Mouse (Mus musculus) midbrain, postnatal 0 days (tissue): ENCODE data around the gene Krtdap. TPM values are rescaled to one million over a fixed set of nuclear protein-coding genes. Genes with fewer than 3 reads are reported as not detected.

ENCODE experiments used
- ATAC-seq: fragments of 200-750 bp; cut with Nextera tagmentation; 2 replicates; pipeline ENCODE4 v1.8.0; 2017; ENCODE audit warnings: moderate number of reproducible peaks, mild to moderate bottlenecking, moderate TSS enrichment, moderate library complexity; ENCODE audit not compliant: low FRiP score
- DNase-seq: peaks from one replicate; pipeline ENCODE4 v3.0.0-alpha.2; 2015; ENCODE audit warnings: low spot score
- H3K27ac ChIP-seq: fragments of 300-500 bp; sonication (generic); 2 replicates; pipeline ENCODE4 v1.5.1; 2014; ENCODE audit warnings: low read depth, mild to moderate bottlenecking, low read length, mixed read lengths
- H3K27me3 ChIP-seq: fragments of 300-500 bp; sonication (generic); 2 replicates; pipeline ENCODE4 v1.6.1; 2014; ENCODE audit warnings: low read length, control low read depth, mixed read lengths; ENCODE audit not compliant: insufficient read depth
- H3K36me3 ChIP-seq: fragments of 300-500 bp; sonication (generic); 2 replicates; pipeline ENCODE4 v1.6.1; 2014; ENCODE audit warnings: low read length, control low read depth, mixed read lengths; ENCODE audit not compliant: insufficient read depth
- H3K4me1 ChIP-seq: fragments of 300-500 bp; sonication (generic); 2 replicates; pipeline ENCODE4 v1.6.1; 2014; ENCODE audit warnings: mild to moderate bottlenecking, control low read depth, antibody characterized with exemption, low read length, mixed read lengths; ENCODE audit not compliant: insufficient read depth
- H3K4me2 ChIP-seq: fragments of 300-500 bp; sonication (generic); 2 replicates; pipeline ENCODE4 v1.6.1; 2014; ENCODE audit warnings: low read depth, mild to moderate bottlenecking, low read length, mixed read lengths; ENCODE audit not compliant: poor library complexity, severe bottlenecking
- H3K4me3 ChIP-seq: fragments of 300-500 bp; sonication (generic); 2 replicates; pipeline ENCODE4 v1.5.1; 2014; ENCODE audit warnings: low read depth, mild to moderate bottlenecking, low read length, moderate library complexity
- H3K9ac ChIP-seq: fragments of 300-500 bp; sonication (generic); replicated peaks from 2 replicates; pipeline ENCODE4 v1.6.1; 2014; ENCODE audit warnings: mild to moderate bottlenecking, low read length, moderate library complexity, mixed read lengths; ENCODE audit not compliant: poor library complexity, severe bottlenecking
- H3K9me3 ChIP-seq: fragments of 300-500 bp; sonication (generic); 2 replicates; pipeline ENCODE4 v1.6.1; 2016; ENCODE audit warnings: low read length, control low read depth
- CTCF ChIP-seq: IDR thresholded peaks from 2 replicates; pipeline ENCODE4 v1.5.1; 2016; ENCODE audit warnings: antibody characterized with exemption, mild to moderate bottlenecking
- WGBS: fragments of 180-500 bp; shearing (Covaris S2); extraction: QIAGEN DNeasy Blood & Tissue Kit; methylation state at CpG from one replicate; pipeline ENCODE4 v1.1.7; 2014; 5-methylcytosine and 5-hydroxymethylcytosine counted together
- polyA plus RNA-seq: library from polyadenylated mRNA; unstranded; fragments of >200 nt; fragmentation: Nextera tagmentation; extraction: Ambion mirVana; gene quantifications from 2 replicates; pipeline ENCODE4 v1.2.1, GENCODE M21; 2015
- total RNA-seq: library from RNA; depleted of rRNA; stranded (reverse); fragments of >200 nt; gene quantifications from 2 replicates; pipeline ENCODE4 v1.2.3, GENCODE M21; 2014

The Krtdap gene
- total and polyA plus RNA-seq, 2 experiments from 2014 or later: 1.2 to 19.2 TPM

GRCm38 (mm10) chr7:30794921-30795320 is 7.2 kb downstream of the Krtdap start:
- H3K4me3 ChIP-seq: no peak overlapping the region
- no peaks in the 10 kb centered on the region for H3K4me1 ChIP-seq
- no peak for TF ChIP-seq CTCF
- no peaks in the 10 kb centered on the region for H3K36me3 ChIP-seq
- DNase-seq: no peak
- H3K9me3 ChIP-seq: no peaks in the 10 kb centered on the region
- no peak overlapping the region for H3K4me2 ChIP-seq
- no peaks in the 10 kb centered on the region for H3K27me3 ChIP-seq
- H3K9ac ChIP-seq: no peak overlapping the region
- no peak for ATAC-seq
- H3K27ac ChIP-seq: no peak overlapping the region

- no peak overlapping the region for H3K27ac ChIP-seq
- H3K4me2 ChIP-seq: no peak overlapping the region
- TF ChIP-seq CTCF: no peak
- H3K4me1 ChIP-seq: no peaks in the 10 kb centered on the region
- ATAC-seq (no peak), DNase-seq (no peak)
- no peak overlapping the region for H3K9ac ChIP-seq
- H3K36me3 ChIP-seq: no peaks in the 10 kb centered on the region
- H3K4me3 ChIP-seq: no peak overlapping the region
- 78% methylated on average over 1 of the region's 1 CpGs for WGBS
- H3K27me3 ChIP-seq: no peaks in the 10 kb centered on the region
- no peaks in the 10 kb centered on the region for H3K9me3 ChIP-seq
These were observed 9.1 kb downstream of the Krtdap start for GRCm38 (mm10) chr7:30796790-30797189.

GRCm38 (mm10) chr7:30800653-30801052 is 13.0 kb downstream of the Krtdap start:
- 0 out of 2 replicates have a peak, but pooled peaks have one; percentile 3 for TF ChIP-seq CTCF
- no peaks in the 10 kb centered on the region for H3K4me1 ChIP-seq
- no peak overlapping the region for H3K4me2 ChIP-seq
- DNase-seq: no peak
- no peaks in the 10 kb centered on the region for H3K27me3 ChIP-seq
- no peak overlapping the region for H3K9ac ChIP-seq
- no peak overlapping the region for H3K27ac ChIP-seq
- no peak for ATAC-seq
- H3K4me3 ChIP-seq: no peak overlapping the region
- H3K9me3 ChIP-seq: 0 out of 2 replicates have a peak, but pooled peaks cover 5% of the 10 kb centered on the region
- H3K36me3 ChIP-seq: no peaks in the 10 kb centered on the region

DNA sequence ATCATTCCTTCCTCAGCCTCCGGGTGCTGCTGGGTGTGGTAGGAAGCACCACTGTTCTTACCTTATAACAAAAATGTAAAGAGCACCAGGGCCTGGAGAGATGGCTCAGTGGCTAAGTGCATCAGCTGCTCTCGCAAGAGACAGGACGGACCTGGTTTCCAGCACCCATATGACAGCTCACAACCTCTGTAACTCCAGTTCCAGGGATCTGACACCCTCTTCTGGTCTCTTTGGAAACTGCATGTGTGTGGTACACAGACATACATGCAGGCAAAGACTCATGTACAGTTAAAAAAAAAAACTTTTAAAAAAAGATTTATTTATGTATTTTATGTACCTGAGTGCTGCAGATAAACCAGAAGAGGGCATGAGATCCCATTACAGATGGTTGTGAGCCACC is 15.6 kb downstream of the Krtdap start:
- Histone ChIP-seq H3K4me2 (no peak overlapping the region), H3K36me3 (no peaks in the 10 kb centered on the region), H3K27me3 (no peaks in the 10 kb centered on the region), H3K9ac (no peak overlapping the region), H3K4me1 (no peaks in the 10 kb centered on the region), H3K27ac (no peak overlapping the region), H3K9me3 (0 out of 2 replicates have a peak, but pooled peaks cover 5% of the 10 kb centered on the region), H3K4me3 (no peak overlapping the region)
- WGBS: 97% methylated on average over 3 of the region's 3 CpGs
- DNase-seq (no peak), ATAC-seq (no peak)
- no peak for TF ChIP-seq CTCF

GRCm38 (mm10) chr7:30804026-30804715 is 16.5 kb downstream of the Krtdap start:
- Histone ChIP-seq H3K9ac (no peak overlapping the region), H3K4me3 (no peak overlapping the region), H3K36me3 (no peaks in the 10 kb centered on the region), H3K4me1 (no peaks in the 10 kb centered on the region), H3K4me2 (no peak overlapping the region), H3K27ac (no peak overlapping the region), H3K27me3 (no peaks in the 10 kb centered on the region), H3K9me3 (0 out of 2 replicates have a peak, but pooled peaks cover 5% of the 10 kb centered on the region)
- DNase-seq (no peak), ATAC-seq (no peak)
- 85% methylated on average over 9 of the region's 9 CpGs for WGBS
- TF ChIP-seq CTCF: no peak

DNA sequence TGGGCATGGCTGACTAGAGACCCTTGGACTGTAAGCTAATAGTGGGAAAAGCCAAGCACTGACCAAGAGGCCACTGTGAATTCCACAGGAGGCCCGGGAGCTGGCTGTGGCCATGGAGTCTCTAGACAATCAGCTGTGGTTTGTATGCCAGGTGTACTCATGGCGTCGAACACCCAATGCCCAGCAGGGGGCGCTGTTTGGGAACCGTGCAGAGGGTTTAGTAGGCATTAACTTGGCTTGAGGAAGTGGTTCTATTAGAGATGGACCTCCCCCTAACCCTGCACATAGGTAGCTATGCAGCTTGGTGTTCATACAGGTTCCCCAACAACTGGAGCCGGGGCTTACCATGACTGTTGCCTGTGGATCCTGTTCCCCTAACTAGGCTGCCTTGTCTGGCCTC is 18.2 kb downstream of the Krtdap start:
- peak; percentile 26; the same call in 1 of the 2 replicates for TF ChIP-seq CTCF
- Histone ChIP-seq H3K27ac (no peak overlapping the region), H3K4me2 (no peak overlapping the region), H3K9me3 (0 out of 2 replicates have a peak, but pooled peaks cover 5% of the 10 kb centered on the region), H3K9ac (no peak overlapping the region), H3K4me3 (no peak overlapping the region), H3K27me3 (no peaks in the 10 kb centered on the region), H3K36me3 (no peaks in the 10 kb centered on the region), H3K4me1 (no peaks in the 10 kb centered on the region)
- 53% methylated on average over 6 of the region's 6 CpGs for WGBS
- ATAC-seq (no peak), DNase-seq (no peak)
